Mouse (Mus musculus) macrophage (primary cell): ENCODE data around the gene Vcam1. TPM values are rescaled to one million over a fixed set of nuclear protein-coding genes. Genes with fewer than 3 reads are reported as not detected.

Source experiments
- H3K27ac ChIP-seq: fragments of 350-480 bp; formaldehyde crosslinking; 2 replicates; pipeline ENCODE4 v1.9.0; 2021
- H3K36me3 ChIP-seq: fragments of 350-480 bp; formaldehyde crosslinking; 2 replicates; pipeline ENCODE4 v1.9.0; 2021; ENCODE audit errors: inconsistent target
- H3K4me3 ChIP-seq: fragments of 350-480 bp; formaldehyde crosslinking; 2 replicates; pipeline ENCODE4 v1.9.0; 2021; ENCODE audit errors: inconsistent target
- H3K79me2 ChIP-seq: fragments of 350-480 bp; formaldehyde crosslinking; 2 replicates; pipeline ENCODE4 v1.9.0; 2021; ENCODE audit errors: inconsistent target
- WGBS: methylation state at CpG from one replicate; pipeline ENCODE4 v1.1.7; 2026; ENCODE audit warnings: inconsistent platforms; ENCODE audit not compliant: missing documents; 5-methylcytosine and 5-hydroxymethylcytosine counted together
- polyA plus RNA-seq: library from polyadenylated mRNA; stranded (reverse); fragments of 250-400 nt; gene quantifications from 3 replicates; pipeline ENCODE4 v1.2.4, GENCODE M21; 2018; ENCODE audit warnings: inconsistent platforms

The Vcam1 gene
- polyA plus RNA-seq, 1 experiment from 2014 or later: 19.8 TPM

- WGBS: 84% methylated on average over 4 of the region's 4 CpGs
- no peak overlapping the region for H3K27ac ChIP-seq
- no peaks in the 10 kb centered on the region for H3K79me2 ChIP-seq
Measured at GRCm38 (mm10) chr3:116085962-116086361, 43.5 kb downstream of the Vcam1 start.

DNA sequence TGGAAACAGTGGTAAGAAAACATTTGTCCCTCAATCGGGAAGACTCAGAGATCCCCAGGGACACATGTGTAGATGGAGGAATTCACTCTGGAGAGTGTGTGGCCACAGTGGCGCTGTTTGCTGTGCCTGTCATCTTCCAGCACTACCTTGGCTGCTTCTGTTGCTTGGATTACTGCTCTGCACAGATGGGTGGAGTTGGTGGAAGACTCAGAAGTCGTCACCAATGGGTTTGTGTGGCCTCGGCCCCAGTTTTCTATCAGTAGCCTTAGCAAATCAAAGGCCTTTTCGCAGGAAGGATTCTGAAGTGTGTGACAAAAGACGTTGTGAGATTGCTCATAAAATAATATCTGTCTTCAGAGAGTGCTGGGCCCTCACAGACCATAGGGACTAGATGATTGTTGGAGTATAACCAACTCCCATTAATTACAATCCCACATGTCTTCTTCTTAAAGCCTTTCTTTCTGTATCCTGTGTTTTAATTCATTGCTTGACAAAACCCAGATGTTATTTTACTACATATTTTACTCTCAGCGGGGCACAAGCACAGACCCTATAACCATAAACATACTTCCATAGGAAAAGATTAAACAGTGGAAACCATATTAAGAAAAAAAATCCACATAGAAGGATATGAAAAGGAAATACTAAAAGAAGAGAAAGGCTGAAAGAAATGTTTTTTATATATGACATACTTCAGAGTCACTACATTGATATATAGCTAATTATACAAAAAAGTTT lies 48.4 kb downstream of the Vcam1 start:
- 90% methylated on average over 7 of the region's 7 CpGs for WGBS
- Histone ChIP-seq H3K79me2 (no peaks in the 10 kb centered on the region), H3K27ac (no peak overlapping the region), H3K4me3 (no peak overlapping the region), H3K36me3 (no peaks in the 10 kb centered on the region)

More at GRCm38 (mm10) chr3:116085962-116086361, 43.5 kb downstream of the Vcam1 start:
- Histone ChIP-seq H3K36me3 (no peaks in the 10 kb centered on the region), H3K4me3 (no peak overlapping the region)

GRCm38 (mm10) chr3:116080166-116080788 lies 49.2 kb downstream of the Vcam1 start:
- no peaks in the 10 kb centered on the region for H3K36me3 ChIP-seq
- 86% methylated on average over 8 of the region's 8 CpGs for WGBS
- no peaks in the 10 kb centered on the region for H3K79me2 ChIP-seq
- H3K4me3 ChIP-seq: no peak overlapping the region
- H3K27ac ChIP-seq: no peak overlapping the region

- 81% methylated on average over 4 of the region's 4 CpGs for WGBS
- H3K27ac ChIP-seq: no peak overlapping the region
- no peaks in the 10 kb centered on the region for H3K36me3 ChIP-seq
- no peak overlapping the region for H3K4me3 ChIP-seq
- H3K79me2 ChIP-seq: no peaks in the 10 kb centered on the region
Measured at GRCm38 (mm10) chr3:116078490-116078889, 51.0 kb downstream of the Vcam1 start.

DNA sequence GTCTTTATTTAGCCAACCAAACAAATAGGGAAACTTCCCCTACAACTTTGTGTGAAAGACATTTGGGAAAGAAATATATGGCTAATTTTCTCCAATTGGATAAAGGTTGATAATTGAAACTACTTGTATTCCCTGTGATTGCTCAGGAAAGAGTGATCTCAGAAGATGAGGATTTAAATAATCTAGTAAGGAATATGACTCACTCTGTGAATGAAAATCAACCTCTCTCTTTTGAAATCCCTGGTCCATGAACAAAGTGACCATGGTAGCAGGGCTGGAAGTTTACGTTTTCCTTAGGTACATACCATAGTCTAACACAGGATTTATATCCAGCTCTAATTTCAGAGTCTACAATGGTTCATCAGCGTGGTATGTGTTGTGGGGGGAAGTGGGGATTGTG lies 52.7 kb downstream of the Vcam1 start:
- no peaks in the 10 kb centered on the region for H3K36me3 ChIP-seq
- no peaks in the 10 kb centered on the region for H3K79me2 ChIP-seq
- WGBS: 90% methylated on average over 2 of the region's 2 CpGs
- no peak overlapping the region for H3K4me3 ChIP-seq
- no peak overlapping the region for H3K27ac ChIP-seq

- Histone ChIP-seq H3K27ac (no peak overlapping the region), H3K36me3 (no peaks in the 10 kb centered on the region), H3K4me3 (no peak overlapping the region), H3K79me2 (no peaks in the 10 kb centered on the region)
- WGBS: 55% methylated on average over 2 of the region's 2 CpGs
Measured at GRCm38 (mm10) chr3:116072584-116072983, 56.9 kb downstream of the Vcam1 start.

DNA sequence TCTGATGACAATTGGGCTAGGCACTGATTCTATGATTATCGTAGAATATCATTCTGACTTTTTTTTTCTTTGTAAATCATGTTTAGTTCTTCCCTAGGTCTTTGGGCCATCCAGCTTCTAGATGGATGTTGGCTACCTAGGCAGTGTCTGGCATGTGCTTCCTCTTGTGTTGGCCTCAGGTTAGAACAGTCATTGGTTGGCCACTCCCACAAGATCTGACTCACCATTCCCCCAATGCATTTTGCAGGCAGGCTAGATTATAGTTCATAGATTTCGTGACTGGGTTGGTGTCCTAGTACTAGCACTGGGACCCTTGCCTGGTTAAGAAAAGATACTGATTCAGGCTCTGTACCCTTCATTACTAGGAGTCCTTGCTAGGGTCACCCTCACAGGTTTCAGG lies 67.3 kb downstream of the Vcam1 start:
- Histone ChIP-seq H3K4me3 (no peak overlapping the region), H3K79me2 (no peaks in the 10 kb centered on the region), H3K27ac (no peak overlapping the region), H3K36me3 (no peaks in the 10 kb centered on the region)
- WGBS: 83% methylated on average over 2 of the region's 2 CpGs

GRCm38 (mm10) chr3:116060320-116060719 lies 69.2 kb downstream of the Vcam1 start:
- H3K4me3 ChIP-seq: no peak overlapping the region
- no peaks in the 10 kb centered on the region for H3K36me3 ChIP-seq
- no peak overlapping the region for H3K27ac ChIP-seq
- WGBS: 92% methylated on average over 5 of the region's 5 CpGs
- no peaks in the 10 kb centered on the region for H3K79me2 ChIP-seq

Other genes starting within 250 kb of the Vcam1 start
- 7.9 to 18.8 TPM (median 12.9 TPM) in 3 replicates for gene Dph5, start 241.9 kb downstream of the Vcam1 start, polyA plus RNA-seq
- 11.5 to 24.3 TPM (median 16.0 TPM) in 3 replicates for gene Slc30a7, start 122.3 kb downstream of the Vcam1 start, polyA plus RNA-seq
- 13.1 to 16.8 TPM (median 14.9 TPM) in 3 replicates for gene Extl2, start 122.2 kb downstream of the Vcam1 start, polyA plus RNA-seq
- not detected in 3 replicates for gene Gpr88, start 123.8 kb upstream of the Vcam1 start, polyA plus RNA-seq